Mouse (Mus musculus) myocyte (in vitro differentiated cells): ENCODE results near the gene Tnfsf13. TPM values are rescaled to one million over a fixed set of nuclear protein-coding genes. Genes with fewer than 3 reads are reported as not detected.
A peak's percentile ranks its signal among the peaks of the same experiment; 100 is the strongest.
"Not testable (repeated sequence)": the region's sequence is repeated elsewhere in the genome, so short reads cannot be mapped to it uniquely, and the experiment has no call there.

ENCODE experiments used
- H3K27me3 ChIP-seq: one replicate; pipeline ENCODE4 v1.6.1; 2011; ENCODE audit not compliant: control insufficient read depth, insufficient read depth, insufficient read length
- H3K36me3 ChIP-seq: one replicate; pipeline ENCODE4 v1.6.1; 2011; ENCODE audit not compliant: control insufficient read depth, insufficient read depth
- H3K4me2 ChIP-seq: one replicate; pipeline ENCODE4 v1.6.1; 2011; ENCODE audit warnings: low read depth, control low read depth
- H3K4me3 ChIP-seq: one replicate; pipeline ENCODE4 v1.5.1; 2011; ENCODE audit warnings: mild to moderate bottlenecking, control low read depth, moderate library complexity
- H3K79me2 ChIP-seq: one replicate; pipeline ENCODE4 v1.6.1; 2011; ENCODE audit not compliant: control insufficient read depth, insufficient read depth
- H3ac ChIP-seq: one replicate; pipeline ENCODE4 v1.6.1; 2011; ENCODE audit not compliant: control insufficient read depth, insufficient read length
- CEBPB ChIP-seq: IDR thresholded peaks from 2 replicates; pipeline ENCODE4 v1.6.1; 2011; ENCODE audit warnings: mild to moderate bottlenecking, moderate library complexity; ENCODE audit not compliant: poor library complexity, insufficient read depth, severe bottlenecking
- E2F4 ChIP-seq: IDR thresholded peaks from one replicate; pipeline ENCODE4 v1.6.1; 2011; ENCODE audit warnings: mild to moderate bottlenecking, control low read depth, moderate library complexity; ENCODE audit not compliant: insufficient read depth
- MAX ChIP-seq: IDR thresholded peaks from one replicate; pipeline ENCODE4 v1.6.1; 2011; ENCODE audit warnings: low read depth, mild to moderate bottlenecking, control low read depth
- MYOD1 ChIP-seq, 3 experiments: IDR thresholded peaks; one replicate each; pipeline ENCODE4 v1.6.1; 2011; ENCODE audit warnings: control low read depth in 2 of 3, low read depth in 2 of 3, mild to moderate bottlenecking in 2 of 3, moderate library complexity in 1 of 3; ENCODE audit not compliant: insufficient read length in 2 of 3, control insufficient read depth in 1 of 3
- MYOG ChIP-seq, 3 experiments: IDR thresholded peaks; one replicate each; pipeline ENCODE4 v1.6.1; 2011; ENCODE audit warnings: control low read depth in 2 of 3, low read depth in 2 of 3, mild to moderate bottlenecking in 2 of 3; ENCODE audit not compliant: insufficient read length in 2 of 3, control insufficient read depth in 1 of 3, insufficient read depth in 1 of 3
- POLR2A ChIP-seq: IDR thresholded peaks from one replicate; pipeline ENCODE4 v1.6.1; 2011; ENCODE audit warnings: low read depth, mild to moderate bottlenecking, control low read depth, moderate library complexity; ENCODE audit not compliant: insufficient read length
- POLR2AphosphoS2 ChIP-seq: IDR thresholded peaks from one replicate; pipeline ENCODE4 v1.6.1; 2011; ENCODE audit warnings: low read depth, control low read depth; ENCODE audit not compliant: insufficient read length
- REST ChIP-seq: IDR thresholded peaks from one replicate; pipeline ENCODE4 v1.6.1; 2011; ENCODE audit warnings: mild to moderate bottlenecking, control low read depth, moderate library complexity; ENCODE audit not compliant: insufficient read depth, insufficient read length
- SRF ChIP-seq: IDR thresholded peaks from one replicate; pipeline ENCODE4 v1.6.1; 2011; ENCODE audit warnings: low read depth; ENCODE audit not compliant: control insufficient read depth, insufficient read length
- TCF12 ChIP-seq: IDR thresholded peaks from one replicate; pipeline ENCODE4 v1.6.1; 2011; ENCODE audit warnings: mild to moderate bottlenecking, control low read depth; ENCODE audit not compliant: poor library complexity, insufficient read depth, severe bottlenecking
- TCF3 ChIP-seq: IDR thresholded peaks from one replicate; pipeline ENCODE4 v1.6.1; 2011; ENCODE audit warnings: low read depth, control low read depth; ENCODE audit not compliant: insufficient read length
- USF1 ChIP-seq: IDR thresholded peaks from one replicate; pipeline ENCODE4 v1.6.1; 2011; ENCODE audit warnings: low read depth, mild to moderate bottlenecking, control low read depth, moderate library complexity
- polyA plus RNA-seq: library from polyadenylated mRNA; unstranded; fragments of >200 nt; fragmentation: generic; extraction: Trizol; gene quantifications from one replicate; pipeline ENCODE4 v1.2.1, GENCODE M21; 2012; ENCODE audit warnings: missing spikeins

Gene Tnfsf13
- polyA plus RNA-seq, 1 experiment: 0.07 TPM

- H3ac ChIP-seq: no peak overlapping the region
- H3K27me3 ChIP-seq: no peaks in the 10 kb centered on the region
- H3K79me2 ChIP-seq: no peaks in the 10 kb centered on the region
- TF ChIP-seq REST: no peak
- TF ChIP-seq MYOD1 (IDR thresholded peaks at IDR 0.05; ENCODE audit: control insufficient read depth in 1 of 3, insufficient read length in 2 of 3, low read depth in 2 of 3): peak in 1 of 3 experiments; percentile 6
- no peaks in the 10 kb centered on the region for H3K36me3 ChIP-seq
- no peak overlapping the region for H3K4me2 ChIP-seq
- H3K4me3 ChIP-seq: no peak overlapping the region
Observed at GRCm38 (mm10) chr11:69703814-69704612, 18.4 kb upstream of the Tnfsf13 start.

GRCm38 (mm10) chr11:69703381-69703780 lies 17.8 kb upstream of the Tnfsf13 start:
- not testable (repeated sequence) for H3K79me2 ChIP-seq, H3K36me3 ChIP-seq, H3K4me2 ChIP-seq, H3K27me3 ChIP-seq, H3K4me3 ChIP-seq, H3ac ChIP-seq

- not testable (repeated sequence) for H3ac ChIP-seq, H3K79me2 ChIP-seq, H3K4me3 ChIP-seq, H3K27me3 ChIP-seq, H3K4me2 ChIP-seq, H3K36me3 ChIP-seq
Observed at GRCm38 (mm10) chr11:69702886-69703285, 17.3 kb upstream of the Tnfsf13 start.

GRCm38 (mm10) chr11:69699595-69699994 lies 14.0 kb upstream of the Tnfsf13 start:
- Histone ChIP-seq H3K27me3 (no peaks in the 10 kb centered on the region), H3K4me3 (no peak overlapping the region), H3K36me3 (no peaks in the 10 kb centered on the region), H3K79me2 (no peaks in the 10 kb centered on the region), H3K4me2 (no peak overlapping the region), H3ac (no peak overlapping the region)
- no peak for TF ChIP-seq CEBPB
- TF ChIP-seq TCF3: no peak
- no peak for TF ChIP-seq E2F4
- TF ChIP-seq USF1: no peak
- no peak for TF ChIP-seq MYOD1 (IDR thresholded peaks at IDR 0.05; ENCODE audit: control insufficient read depth in 1 of 3, insufficient read length in 2 of 3, low read depth in 2 of 3)
- no peak for TF ChIP-seq TCF12
- no peak for TF ChIP-seq MYOG (IDR thresholded peaks at IDR 0.05; ENCODE audit: control insufficient read depth in 1 of 3, insufficient read depth in 1 of 3, insufficient read length in 2 of 3, low read depth in 2 of 3)
- TF ChIP-seq POLR2AphosphoS2: no peak
- no peak for TF ChIP-seq POLR2A
- no peak for TF ChIP-seq REST
- no peak for TF ChIP-seq SRF
- TF ChIP-seq MAX: no peak

- no peaks in the 10 kb centered on the region for H3K27me3 ChIP-seq
- no peak for TF ChIP-seq TCF3
- TF ChIP-seq POLR2AphosphoS2: no peak
- no peak for TF ChIP-seq REST
- TF ChIP-seq POLR2A: no peak
- no peak for TF ChIP-seq E2F4
- no peak for TF ChIP-seq CEBPB
- TF ChIP-seq TCF12: no peak
- TF ChIP-seq MYOG (IDR thresholded peaks at IDR 0.05; ENCODE audit: control insufficient read depth in 1 of 3, insufficient read depth in 1 of 3, insufficient read length in 2 of 3, low read depth in 2 of 3): no peak
- no peak for TF ChIP-seq MAX
- TF ChIP-seq MYOD1 (IDR thresholded peaks at IDR 0.05; ENCODE audit: control insufficient read depth in 1 of 3, insufficient read length in 2 of 3, low read depth in 2 of 3): no peak
- no peak for TF ChIP-seq USF1
- no peak for TF ChIP-seq SRF
Observed at GRCm38 (mm10) chr11:69698574-69698973, 13.0 kb upstream of the Tnfsf13 start.

GRCm38 (mm10) chr11:69697396-69697795 lies 11.8 kb upstream of the Tnfsf13 start:
- H3K4me2 ChIP-seq: no peak overlapping the region
- H3K4me3 ChIP-seq: no peak overlapping the region
- no peak for TF ChIP-seq SRF
- TF ChIP-seq MYOG (IDR thresholded peaks at IDR 0.05; ENCODE audit: control insufficient read depth in 1 of 3, insufficient read depth in 1 of 3, insufficient read length in 2 of 3, low read depth in 2 of 3): no peak
- no peak for TF ChIP-seq TCF12
- no peak for TF ChIP-seq POLR2AphosphoS2
- no peak for TF ChIP-seq MYOD1 (IDR thresholded peaks at IDR 0.05; ENCODE audit: control insufficient read depth in 1 of 3, insufficient read length in 2 of 3, low read depth in 2 of 3)
- no peaks in the 10 kb centered on the region for H3K27me3 ChIP-seq
- no peak overlapping the region for H3ac ChIP-seq
- H3K36me3 ChIP-seq: no peaks in the 10 kb centered on the region
- H3K79me2 ChIP-seq: no peaks in the 10 kb centered on the region

More at GRCm38 (mm10) chr11:69698574-69698973, 13.0 kb upstream of the Tnfsf13 start:
- H3K36me3 ChIP-seq: no peaks in the 10 kb centered on the region
- H3K4me2 ChIP-seq: no peak overlapping the region
- H3K79me2 ChIP-seq: no peaks in the 10 kb centered on the region
- H3ac ChIP-seq: no peak overlapping the region
- no peak overlapping the region for H3K4me3 ChIP-seq
